Mouse (Mus musculus) intestine, postnatal 0 days (tissue): ENCODE results near the gene Klrb1. TPM values are rescaled to one million over a fixed set of nuclear protein-coding genes. Genes with fewer than 3 reads are reported as not detected.
"Not testable (repeated sequence)": the region's sequence is repeated elsewhere in the genome, so short reads cannot be mapped to it uniquely, and the experiment has no call there.

Experiments
- ATAC-seq: fragments of 200-750 bp; cut with Nextera tagmentation; 2 replicates; pipeline ENCODE4 v1.8.0; 2017; ENCODE audit warnings: mild to moderate bottlenecking, moderate TSS enrichment, moderate library complexity
- H3K27ac ChIP-seq: fragments of 300-500 bp; sonication (generic); 2 replicates; pipeline ENCODE4 v1.5.1; 2014; ENCODE audit warnings: mild to moderate bottlenecking, low read depth, low read length, moderate library complexity
- H3K27me3 ChIP-seq: fragments of 300-500 bp; sonication (generic); replicated peaks from 2 replicates; pipeline ENCODE4 v1.6.1; 2014; ENCODE audit warnings: low read length, mixed read lengths; ENCODE audit not compliant: control insufficient read depth, insufficient read depth
- H3K36me3 ChIP-seq: fragments of 300-500 bp; sonication (generic); 2 replicates; pipeline ENCODE4 v1.6.1; 2014; ENCODE audit warnings: mild to moderate bottlenecking, moderate library complexity; ENCODE audit not compliant: control insufficient read depth, insufficient read depth
- H3K4me1 ChIP-seq: fragments of 300-500 bp; sonication (generic); replicated peaks from 2 replicates; pipeline ENCODE4 v1.6.1; 2014; ENCODE audit warnings: antibody characterized with exemption, low read length, mixed read lengths; ENCODE audit not compliant: control insufficient read depth, insufficient read depth
- H3K4me2 ChIP-seq: fragments of 300-500 bp; sonication (generic); replicated peaks from 2 replicates; pipeline ENCODE4 v1.6.1; 2014; ENCODE audit warnings: low read depth, mild to moderate bottlenecking, moderate library complexity
- H3K4me3 ChIP-seq: fragments of 300-500 bp; sonication (generic); 2 replicates; pipeline ENCODE4 v1.5.1; 2014; ENCODE audit warnings: low read depth, low read length
- H3K9ac ChIP-seq: fragments of 300-500 bp; sonication (generic); 2 replicates; pipeline ENCODE4 v1.6.1; 2014; ENCODE audit warnings: mild to moderate bottlenecking, low read depth, low read length
- H3K9me3 ChIP-seq: fragments of 300-500 bp; sonication (generic); 2 replicates; pipeline ENCODE4 v1.6.1; 2016; ENCODE audit warnings: mixed run types; ENCODE audit not compliant: control insufficient read depth
- CTCF ChIP-seq: sonication (generic); IDR thresholded peaks from 2 replicates; pipeline ENCODE4 v1.5.1; 2016; ENCODE audit warnings: low read depth, mild to moderate bottlenecking, control low read depth, antibody characterized with exemption, moderate library complexity
- WGBS: fragments of 180-500 bp; shearing (Covaris S2); extraction: QIAGEN DNeasy Blood & Tissue Kit; methylation state at CpG from one replicate; pipeline ENCODE4 v1.1.7; 2014; 5-methylcytosine and 5-hydroxymethylcytosine counted together
- polyA plus RNA-seq: library from polyadenylated mRNA; unstranded; fragments of >200 nt; fragmentation: Nextera tagmentation; extraction: Ambion mirVana; gene quantifications from 2 replicates; pipeline ENCODE4 v1.2.1, GENCODE M21; 2015

The Klrb1 gene
- polyA plus RNA-seq, 1 experiment from 2014 or later: 0.13 TPM

DNA sequence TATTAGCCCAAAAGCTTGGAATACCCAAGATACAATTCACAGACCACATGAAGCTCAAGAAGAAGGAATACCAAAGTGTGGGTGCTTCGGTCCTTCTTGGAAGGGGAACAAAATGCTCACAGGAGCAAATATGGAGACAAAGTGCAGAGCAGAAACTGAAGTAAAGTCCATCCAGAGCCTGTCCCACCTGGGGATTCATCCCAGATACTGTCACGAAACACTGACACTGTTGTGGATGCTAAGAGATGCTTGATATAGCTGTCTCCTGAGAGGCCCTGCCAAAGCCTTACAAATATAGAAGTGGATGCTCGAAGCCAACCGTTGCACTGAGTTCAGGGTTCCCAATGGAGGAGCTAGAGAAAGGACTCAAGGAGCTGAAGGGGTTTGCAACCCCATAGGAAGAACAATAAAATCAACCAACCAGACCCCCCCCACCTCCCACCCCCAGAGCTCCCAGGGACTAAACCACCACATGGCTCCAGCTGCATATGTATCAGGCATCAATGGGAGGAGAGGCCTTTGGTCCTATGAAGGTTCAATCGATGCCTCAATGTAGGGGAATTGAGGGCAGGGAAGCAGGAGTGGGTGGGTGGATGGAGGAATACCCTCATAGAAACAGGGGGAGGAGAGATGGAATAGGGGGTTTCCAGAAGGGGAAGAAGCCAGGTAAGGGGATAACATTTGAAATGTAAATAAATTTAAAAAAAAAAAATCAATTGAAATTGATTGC, 36.5 kb upstream of the Klrb1 start:
- WGBS: 85% methylated on average over 5 of the region's 5 CpGs
- peak overlapping the region; percentile 64; the same call in 1 of the 2 replicates for H3K4me3 ChIP-seq
- TF ChIP-seq CTCF: no peak

DNA sequence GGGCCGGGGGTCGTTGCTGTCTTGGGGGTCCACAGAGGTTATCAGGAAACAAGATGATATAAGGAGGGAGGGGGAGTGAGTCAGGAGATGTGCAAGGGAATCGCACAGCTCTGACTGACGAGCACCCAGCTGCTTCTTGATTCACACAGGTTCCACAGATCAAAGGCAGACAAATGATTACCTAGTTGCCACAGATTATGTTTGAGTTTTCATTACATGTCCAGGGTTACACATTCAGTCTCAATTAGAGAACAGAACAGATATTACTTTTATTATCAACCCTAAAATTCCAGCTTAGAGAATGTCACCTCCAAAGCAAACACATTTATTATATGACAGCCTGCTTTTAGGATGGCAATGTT, 32.5 kb upstream of the Klrb1 start:
- not testable (repeated sequence) for H3K4me3 ChIP-seq, H3K9ac ChIP-seq, H3K9me3 ChIP-seq, H3K27me3 ChIP-seq, H3K36me3 ChIP-seq, H3K4me1 ChIP-seq
- peak overlapping the region; percentile 86; the same call in 1 of the 2 replicates for H3K27ac ChIP-seq
- ATAC-seq: peak; percentile 31
- 16% methylated on average over 4 of the region's 4 CpGs for WGBS
- H3K4me2 ChIP-seq: peak overlapping the region; percentile 45; the same call in 1 of the 2 replicates

More for the DNA sequence above, 36.5 kb upstream of the Klrb1 start:
- no peaks in the 10 kb centered on the region for H3K27me3 ChIP-seq
- no peak overlapping the region for H3K27ac ChIP-seq
- no peak overlapping the region for H3K9ac ChIP-seq
- H3K36me3 ChIP-seq: no peaks in the 10 kb centered on the region
- H3K9me3 ChIP-seq: no peaks in the 10 kb centered on the region
- ATAC-seq: no peak
- H3K4me2 ChIP-seq: no peak overlapping the region
- H3K4me1 ChIP-seq: no peaks in the 10 kb centered on the region

- H3K4me2 ChIP-seq: peak overlapping the region; percentile 45
- ATAC-seq: peak; percentile 88
These were observed 32.0 kb upstream of the Klrb1 start for GRCm38 (mm10) chr6:128754748-128755401.

DNA sequence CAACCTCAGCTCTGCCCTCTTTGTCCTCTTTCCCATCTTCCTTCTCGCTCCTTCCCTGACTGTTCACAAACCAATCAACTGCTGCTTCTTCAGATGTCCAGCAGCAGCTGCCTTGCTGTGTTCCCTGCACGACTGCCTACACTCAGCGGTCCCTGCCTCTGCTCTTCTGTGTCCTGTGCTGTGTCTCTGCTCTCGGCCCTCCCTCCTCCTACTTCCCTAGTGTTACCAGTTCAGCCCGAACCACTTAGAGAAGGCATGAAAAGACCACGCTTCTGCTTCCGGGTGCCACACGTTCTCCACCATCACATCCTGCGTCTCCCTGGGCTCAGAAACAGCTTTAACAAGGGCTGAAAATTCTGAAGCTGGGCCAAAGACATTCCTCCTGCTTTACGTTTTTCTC, 31.4 kb upstream of the Klrb1 start:
- not testable (repeated sequence) for H3K36me3 ChIP-seq, H3K9me3 ChIP-seq, H3K27me3 ChIP-seq, H3K4me1 ChIP-seq, H3K9ac ChIP-seq, H3K4me3 ChIP-seq
- peak overlapping the region; percentile 45 for H3K4me2 ChIP-seq
- peak; percentile 45 for ATAC-seq
- 26% methylated on average over 10 of the region's 10 CpGs for WGBS
- peak overlapping the region; percentile 86 for H3K27ac ChIP-seq

More at GRCm38 (mm10) chr6:128754748-128755401, 32.0 kb upstream of the Klrb1 start:
- H3K9me3 ChIP-seq, H3K36me3 ChIP-seq, H3K4me3 ChIP-seq, H3K27me3 ChIP-seq, H3K4me1 ChIP-seq: not testable (repeated sequence)
- 0 out of 2 replicates have a peak overlapping the region, but pooled peaks have one; percentile 31 for H3K9ac ChIP-seq
- WGBS: 34% methylated on average over 12 of the region's 12 CpGs
- peak overlapping the region; percentile 86 for H3K27ac ChIP-seq

DNA sequence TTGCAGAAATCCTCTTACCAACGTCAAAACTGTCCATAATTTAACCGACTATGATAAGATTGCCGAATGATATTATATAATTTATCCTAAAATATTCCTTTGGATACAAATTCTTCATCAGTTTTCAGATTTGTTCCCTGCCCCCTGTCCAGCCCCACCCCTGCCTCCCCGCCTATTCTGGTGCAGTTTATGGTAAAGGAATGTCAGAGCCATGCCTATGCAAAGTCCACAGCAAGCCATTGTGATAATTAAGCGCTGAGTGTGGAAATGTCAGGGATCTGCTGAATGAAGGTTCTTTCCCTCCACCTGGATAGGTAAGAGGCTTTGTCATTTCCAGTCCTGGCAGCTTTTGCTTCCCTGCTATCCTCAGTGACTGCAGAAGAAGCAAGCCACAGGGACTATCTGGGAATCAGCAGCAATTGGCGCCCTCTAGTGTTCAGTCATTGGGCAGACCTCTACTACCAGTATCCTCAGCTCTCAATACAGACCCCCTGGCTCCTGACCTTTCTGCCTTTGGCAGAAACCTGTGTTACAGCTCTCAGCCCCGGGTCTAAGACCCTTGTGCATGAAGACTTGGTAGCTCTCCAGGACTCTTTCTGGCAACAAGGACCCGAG, 30.9 kb upstream of the Klrb1 start:
- H3K27me3 ChIP-seq, H3K36me3 ChIP-seq, H3K4me1 ChIP-seq, H3K4me3 ChIP-seq, H3K9me3 ChIP-seq, H3K9ac ChIP-seq: not testable (repeated sequence)
- Histone ChIP-seq H3K27ac (peak overlapping the region; percentile 86), H3K4me2 (peak overlapping the region; percentile 45)
- TF ChIP-seq CTCF: peak; percentile 86
- ATAC-seq: peak; percentile 80
- WGBS: 26% methylated on average over 7 of the region's 8 CpGs

GRCm38 (mm10) chr6:128747006-128747405, 24.1 kb upstream of the Klrb1 start:
- H3K9me3 ChIP-seq, H3K27me3 ChIP-seq, H3K27ac ChIP-seq, ATAC-seq, H3K36me3 ChIP-seq, H3K9ac ChIP-seq, H3K4me3 ChIP-seq, H3K4me2 ChIP-seq, H3K4me1 ChIP-seq: not testable (repeated sequence)
- 64% methylated on average over 6 of the region's 6 CpGs for WGBS
